Mouse (Mus musculus): ENCODE results near the gene Otud3. TPM values are rescaled to one million over a fixed set of nuclear protein-coding genes. Genes with fewer than 3 reads are reported as not detected.

Gene Otud3
- polyA plus RNA-seq, 1 experiment = 3.6 TPM

DNA sequence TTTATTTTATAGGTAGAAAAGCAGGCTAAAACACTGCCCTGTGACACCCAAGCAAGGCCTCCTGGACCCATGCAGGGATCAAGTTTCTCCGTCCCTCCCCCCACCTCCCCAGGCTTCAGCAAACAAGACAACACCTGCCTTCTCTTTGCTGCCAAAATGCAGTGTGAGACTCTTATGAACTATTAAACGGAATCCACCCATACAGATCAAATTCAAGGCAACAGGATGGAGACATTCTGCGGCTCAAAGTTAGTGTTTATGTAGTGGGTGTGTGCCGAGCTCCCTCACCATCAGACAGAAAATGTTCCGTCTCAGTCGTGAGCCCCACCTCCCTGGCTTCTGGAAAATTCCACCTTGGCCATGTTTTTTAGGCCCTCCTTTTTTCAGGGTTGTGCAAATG is 28.2 kb upstream of the Otud3 start:
- Histone ChIP-seq H3K36me3 (ENCODE audit: control insufficient read depth, insufficient read depth, low read length) (no peaks in the 10 kb centered on the region), H3K27ac (ENCODE audit: insufficient read depth, low read length) (no peak overlapping the region), H3K4me3 (ENCODE audit: extremely low read depth, insufficient read depth, insufficient read length) (no peak overlapping the region), H3K27me3 (ENCODE audit: control insufficient read depth, insufficient read depth, low read length) (no peaks in the 10 kb centered on the region), H3K4me1 (ENCODE audit: control insufficient read depth, insufficient read depth, insufficient read length) (peaks cover 2% of the 10 kb centered on the region; the same call in 1 of the 2 replicates)
- TF ChIP-seq POLR2A (IDR thresholded peaks at IDR 0.05; ENCODE audit: low read depth, low read length) = no peak
- no peak for TF ChIP-seq CTCF (IDR thresholded peaks at IDR 0.05; ENCODE audit: extremely low read depth, insufficient read depth, insufficient read length, insufficient replicate concordance)
- DNase-seq (ENCODE audit: low read depth in 1 of 2, low spot score in 2 of 2) = no peak
- 87% methylated on average over 6 of the region's 6 CpGs for WGBS

DNA sequence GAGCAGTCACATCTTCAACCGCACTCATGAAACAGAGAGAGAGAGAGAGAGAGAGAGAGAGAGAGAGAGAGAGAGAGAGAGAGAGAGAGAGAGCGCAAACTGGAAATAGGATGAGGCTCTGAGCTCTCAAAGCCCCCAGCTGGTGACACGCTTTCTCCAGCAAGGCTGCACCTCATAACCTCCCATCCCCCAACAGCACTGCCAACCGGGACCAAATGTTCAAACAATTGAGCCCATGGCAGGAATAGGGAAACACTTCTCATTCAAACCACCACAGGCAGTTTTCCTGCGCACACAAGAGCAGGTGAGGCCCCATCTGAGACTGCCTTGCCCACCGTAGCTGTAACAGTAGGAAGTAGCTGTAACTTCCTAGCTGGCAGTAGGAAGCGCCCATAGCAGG is 27.7 kb upstream of the Otud3 start:
- DNase-seq (ENCODE audit: low read depth in 1 of 2, low spot score in 2 of 2) = no peak

DNA sequence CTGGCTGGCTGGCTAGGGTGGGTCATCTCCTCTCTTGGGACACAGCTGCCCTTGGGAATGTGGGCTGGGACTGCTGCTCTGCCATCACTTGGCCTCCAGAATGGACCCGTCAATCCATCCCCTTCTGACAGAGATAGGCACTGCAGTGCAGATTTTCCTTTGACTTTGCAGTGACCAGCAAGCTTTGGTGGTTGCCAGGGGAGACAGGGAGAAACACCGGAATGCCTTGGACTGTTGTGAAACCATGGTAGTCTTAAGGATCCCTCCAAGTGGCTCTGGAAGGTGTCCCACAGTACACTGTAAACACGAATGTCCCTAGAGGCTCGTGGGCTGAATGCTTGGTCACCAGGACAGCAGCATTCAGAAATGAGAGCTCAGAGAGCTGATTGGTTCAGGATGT is 25.7 kb upstream of the Otud3 start:
- Histone ChIP-seq H3K27me3 (ENCODE audit: control insufficient read depth, insufficient read depth, low read length) (no peaks in the 10 kb centered on the region), H3K4me3 (ENCODE audit: extremely low read depth, insufficient read depth, insufficient read length) (no peak overlapping the region), H3K4me1 (ENCODE audit: control insufficient read depth, insufficient read depth, insufficient read length) (peaks cover 2% of the 10 kb centered on the region; the same call in 1 of the 2 replicates), H3K36me3 (ENCODE audit: control insufficient read depth, insufficient read depth, low read length) (no peaks in the 10 kb centered on the region), H3K27ac (ENCODE audit: insufficient read depth, low read length) (no peak overlapping the region)
- no peak for DNase-seq (ENCODE audit: low read depth in 1 of 2, low spot score in 2 of 2)
- no peak for TF ChIP-seq POLR2A (IDR thresholded peaks at IDR 0.05; ENCODE audit: low read depth, low read length)
- no peak for TF ChIP-seq CTCF (IDR thresholded peaks at IDR 0.05; ENCODE audit: extremely low read depth, insufficient read depth, insufficient read length, insufficient replicate concordance)
- WGBS = 78% methylated on average over 4 of the region's 4 CpGs

More for the DNA sequence above, 27.7 kb upstream of the Otud3 start:
- TF ChIP-seq POLR2A (IDR thresholded peaks at IDR 0.05; ENCODE audit: low read depth, low read length) (no peak), CTCF (IDR thresholded peaks at IDR 0.05; ENCODE audit: extremely low read depth, insufficient read depth, insufficient read length, insufficient replicate concordance) (no peak)
- H3K27ac ChIP-seq (ENCODE audit: insufficient read depth, low read length) = no peak overlapping the region
- H3K27me3 ChIP-seq (ENCODE audit: control insufficient read depth, insufficient read depth, low read length) = no peaks in the 10 kb centered on the region
- H3K36me3 ChIP-seq (ENCODE audit: control insufficient read depth, insufficient read depth, low read length) = no peaks in the 10 kb centered on the region
- peaks cover 2% of the 10 kb centered on the region; the same call in 1 of the 2 replicates for H3K4me1 ChIP-seq (ENCODE audit: control insufficient read depth, insufficient read depth, insufficient read length)
- H3K4me3 ChIP-seq (ENCODE audit: extremely low read depth, insufficient read depth, insufficient read length) = no peak overlapping the region
- 64% methylated on average over 7 of the region's 7 CpGs for WGBS

DNA sequence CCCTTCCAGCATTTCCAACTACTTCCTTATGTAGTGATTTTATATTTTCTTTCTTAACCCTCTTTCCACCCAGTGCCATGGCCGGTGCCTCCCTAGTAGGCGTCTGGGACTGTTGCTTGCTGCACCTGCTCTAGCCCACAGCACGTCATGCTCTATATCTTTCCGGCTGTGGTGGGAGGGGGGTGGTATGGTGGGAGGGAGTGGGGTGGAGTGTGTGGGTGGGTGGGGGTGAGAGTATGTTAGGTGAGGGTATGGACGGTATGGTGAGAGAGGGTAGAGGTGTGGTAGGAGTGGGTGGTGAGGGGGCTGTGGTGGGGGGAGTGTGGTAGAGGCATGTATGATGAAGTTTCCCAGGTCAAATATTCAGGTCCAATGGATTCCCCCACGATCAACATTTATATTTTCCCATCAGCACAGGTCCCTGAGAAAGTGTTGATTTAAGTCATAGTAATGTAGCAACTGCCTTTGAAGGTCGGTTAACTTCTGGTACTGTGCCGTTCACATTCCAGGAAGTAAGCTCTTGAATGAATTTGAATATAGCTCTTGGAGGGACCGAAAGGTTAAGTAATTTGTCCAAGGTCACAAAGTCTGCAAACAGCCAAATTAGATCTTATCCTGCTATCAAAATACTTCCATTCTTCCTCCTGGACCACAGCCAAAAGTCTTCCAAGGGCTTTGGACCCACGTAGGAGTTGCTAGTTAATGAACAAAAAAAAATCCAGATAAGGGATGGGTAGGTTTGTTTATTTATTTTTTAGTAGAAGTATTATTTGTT is 24.9 kb upstream of the Otud3 start:
- no peak for DNase-seq (ENCODE audit: low read depth in 1 of 2, low spot score in 2 of 2)
- WGBS = 33% methylated on average over 10 of the region's 10 CpGs
- Histone ChIP-seq H3K4me1 (ENCODE audit: control insufficient read depth, insufficient read depth, insufficient read length) (peaks cover 2% of the 10 kb centered on the region; the same call in 1 of the 2 replicates), H3K27ac (ENCODE audit: insufficient read depth, low read length) (no peak overlapping the region), H3K27me3 (ENCODE audit: control insufficient read depth, insufficient read depth, low read length) (no peaks in the 10 kb centered on the region), H3K4me3 (ENCODE audit: extremely low read depth, insufficient read depth, insufficient read length) (no peak overlapping the region), H3K36me3 (ENCODE audit: control insufficient read depth, insufficient read depth, low read length) (no peaks in the 10 kb centered on the region)
- no peak for TF ChIP-seq CTCF (IDR thresholded peaks at IDR 0.05; ENCODE audit: extremely low read depth, insufficient read depth, insufficient read length, insufficient replicate concordance)
- TF ChIP-seq POLR2A (IDR thresholded peaks at IDR 0.05; ENCODE audit: low read depth, low read length) = no peak

DNA sequence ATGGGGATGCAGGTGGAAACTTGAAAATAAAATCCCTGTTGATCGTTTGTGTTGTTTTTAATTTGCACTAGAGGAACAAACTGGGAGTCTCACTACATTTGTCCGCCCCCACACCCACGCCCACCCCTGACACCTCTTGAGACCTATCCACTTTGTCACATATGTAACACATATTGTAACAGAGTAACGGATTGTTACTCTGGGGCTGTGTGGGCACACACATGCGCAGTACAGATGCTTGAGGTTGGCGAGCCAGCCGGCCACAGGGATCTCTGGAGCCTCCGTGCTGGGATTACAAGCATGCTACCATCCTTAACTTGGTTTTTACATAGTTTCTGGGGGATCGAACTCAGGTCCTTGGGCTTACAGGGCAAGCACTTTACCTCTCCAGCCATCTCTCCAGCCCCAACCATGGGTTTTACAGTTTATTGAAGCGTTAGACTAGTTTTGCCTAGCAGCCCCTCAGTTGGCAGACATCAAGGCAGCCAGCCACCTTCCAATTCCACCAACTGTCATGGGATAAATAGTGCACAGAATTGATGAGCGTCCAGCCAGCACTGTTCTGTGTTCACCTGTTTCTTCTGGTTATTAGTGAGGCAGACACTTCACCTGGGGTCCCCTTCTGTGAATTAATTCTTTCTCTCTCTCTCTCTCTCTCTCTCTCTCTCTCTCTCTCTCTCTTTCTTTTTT is 20.9 kb upstream of the Otud3 start:
- H3K27ac ChIP-seq (ENCODE audit: insufficient read depth, low read length) = no peak overlapping the region
- no peak for DNase-seq (ENCODE audit: low read depth in 1 of 2, low spot score in 2 of 2)
- H3K27me3 ChIP-seq (ENCODE audit: control insufficient read depth, insufficient read depth, low read length) = peaks cover 2% of the 10 kb centered on the region; the same call in 1 of the 2 replicates
- 88% methylated on average over 11 of the region's 11 CpGs for WGBS
- peaks cover 2% of the 10 kb centered on the region; the same call in 1 of the 2 replicates for H3K4me1 ChIP-seq (ENCODE audit: control insufficient read depth, insufficient read depth, insufficient read length)
- H3K36me3 ChIP-seq (ENCODE audit: control insufficient read depth, insufficient read depth, low read length) = no peaks in the 10 kb centered on the region
- H3K4me3 ChIP-seq (ENCODE audit: extremely low read depth, insufficient read depth, insufficient read length) = no peak overlapping the region
- TF ChIP-seq POLR2A (IDR thresholded peaks at IDR 0.05; ENCODE audit: low read depth, low read length) (no peak), CTCF (IDR thresholded peaks at IDR 0.05; ENCODE audit: extremely low read depth, insufficient read depth, insufficient read length, insufficient replicate concordance) (no peak)

DNA sequence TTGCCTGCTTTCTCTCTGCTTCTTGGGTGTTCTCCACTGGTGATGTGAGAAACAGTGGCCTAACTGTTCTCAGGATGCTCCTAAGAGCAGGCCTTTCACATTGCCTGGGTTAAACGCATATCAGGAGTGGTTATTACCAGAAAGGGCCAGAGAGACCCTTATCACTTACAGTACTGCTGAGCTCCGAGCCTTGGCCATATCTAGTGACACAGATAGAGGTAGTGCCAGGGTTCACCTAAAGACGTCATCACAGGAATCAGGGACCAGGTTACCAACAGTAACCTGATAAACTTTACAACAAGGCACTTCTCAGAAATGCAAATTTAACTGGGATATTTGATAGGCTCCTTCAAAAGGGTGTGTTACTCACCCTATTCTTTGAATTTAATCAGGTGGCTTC is 20.1 kb upstream of the Otud3 start:
- 75% methylated on average over 3 of the region's 3 CpGs for WGBS
- peaks cover 2% of the 10 kb centered on the region; the same call in 1 of the 2 replicates for H3K4me1 ChIP-seq (ENCODE audit: control insufficient read depth, insufficient read depth, insufficient read length)
- H3K36me3 ChIP-seq (ENCODE audit: control insufficient read depth, insufficient read depth, low read length) = no peaks in the 10 kb centered on the region
- no peak overlapping the region for H3K4me3 ChIP-seq (ENCODE audit: extremely low read depth, insufficient read depth, insufficient read length)
- DNase-seq (ENCODE audit: low read depth in 1 of 2, low spot score in 2 of 2) = no peak
- no peak overlapping the region for H3K27ac ChIP-seq (ENCODE audit: insufficient read depth, low read length)
- peaks cover 2% of the 10 kb centered on the region; the same call in 1 of the 2 replicates for H3K27me3 ChIP-seq (ENCODE audit: control insufficient read depth, insufficient read depth, low read length)
- TF ChIP-seq CTCF (IDR thresholded peaks at IDR 0.05; ENCODE audit: extremely low read depth, insufficient read depth, insufficient read length, insufficient replicate concordance) (no peak), POLR2A (IDR thresholded peaks at IDR 0.05; ENCODE audit: low read depth, low read length) (no peak)
